Mouse (Mus musculus) lung, embryonic 14.5 days (tissue): ENCODE measurements at regions not wholly inside any gene's neighbourhood (a gene's known extent, or its start where the extent isn't known, plus 50 kb on each side); places are given as distances from the start of the nearest gene placed in this dataset.

ENCODE experiments used
- ATAC-seq: fragments of 200-750 bp; cut with Nextera tagmentation; 2 replicates; pipeline ENCODE4 v1.8.0; 2017; ENCODE audit warnings: mild to moderate bottlenecking, moderate TSS enrichment, moderate library complexity; ENCODE audit not compliant: insufficient read depth
- DNase-seq: peaks from one replicate; pipeline ENCODE4 v3.0.0-alpha.2; 2015
- H3K27ac ChIP-seq: fragments of 300-500 bp; sonication (generic); 2 replicates; pipeline ENCODE4 v1.5.1; 2014; ENCODE audit warnings: low read depth, mild to moderate bottlenecking, moderate library complexity
- H3K27me3 ChIP-seq: fragments of 300-500 bp; sonication (generic); 2 replicates; pipeline ENCODE4 v1.6.1; 2014; ENCODE audit warnings: low read length, control low read depth; ENCODE audit not compliant: insufficient read depth
- H3K36me3 ChIP-seq: fragments of 300-500 bp; sonication (generic); 2 replicates; pipeline ENCODE4 v1.6.1; 2014; ENCODE audit warnings: control low read depth; ENCODE audit not compliant: insufficient read depth
- H3K4me1 ChIP-seq: fragments of 300-500 bp; sonication (generic); 2 replicates; pipeline ENCODE4 v1.6.1; 2014; ENCODE audit warnings: antibody characterized with exemption, control low read depth; ENCODE audit not compliant: insufficient read depth
- H3K4me2 ChIP-seq: fragments of 300-500 bp; sonication (generic); 2 replicates; pipeline ENCODE4 v1.6.1; 2014; ENCODE audit warnings: mild to moderate bottlenecking
- H3K4me3 ChIP-seq: fragments of 300-500 bp; sonication (generic); 2 replicates; pipeline ENCODE4 v1.5.1; 2014; ENCODE audit warnings: low read depth, low read length
- H3K9ac ChIP-seq: fragments of 300-500 bp; sonication (generic); 2 replicates; pipeline ENCODE4 v1.6.1; 2014
- H3K9me3 ChIP-seq: fragments of 300-500 bp; sonication (generic); 2 replicates; pipeline ENCODE4 v1.6.1; 2016; ENCODE audit warnings: low read depth, low read length, control low read depth
- CTCF ChIP-seq: IDR thresholded peaks from 2 replicates; pipeline ENCODE4 v1.5.1; 2016; ENCODE audit warnings: antibody characterized with exemption, low read depth
- WGBS: fragments of 180-500 bp; shearing (Covaris S2); extraction: QIAGEN DNeasy Blood & Tissue Kit; methylation state at CpG from one replicate; pipeline ENCODE4 v1.1.7; 2014; 5-methylcytosine and 5-hydroxymethylcytosine counted together

GRCm38 (mm10) chr8:8530540-8530939 is 130.5 kb downstream of the Efnb2 start:
- Histone ChIP-seq H3K4me2 (no peak overlapping the region), H3K27ac (no peak overlapping the region), H3K9ac (no peak overlapping the region), H3K4me3 (no peak overlapping the region), H3K4me1 (no peaks in the 10 kb centered on the region), H3K27me3 (no peaks in the 10 kb centered on the region), H3K9me3 (no peaks in the 10 kb centered on the region), H3K36me3 (no peaks in the 10 kb centered on the region)
- 56% methylated on average over 5 of the region's 5 CpGs for WGBS
- TF ChIP-seq CTCF, result no peak
- ATAC-seq (no peak), DNase-seq (no peak)

- Histone ChIP-seq H3K4me2 (no peak overlapping the region), H3K36me3 (no peaks in the 10 kb centered on the region), H3K9me3 (no peaks in the 10 kb centered on the region), H3K27ac (no peak overlapping the region), H3K27me3 (no peaks in the 10 kb centered on the region), H3K4me3 (no peak overlapping the region), H3K9ac (no peak overlapping the region), H3K4me1 (0 out of 2 replicates have a peak, but pooled peaks cover 2% of the 10 kb centered on the region)
- DNase-seq (peak; percentile 11), ATAC-seq (peak; percentile 84)
- no peak for TF ChIP-seq CTCF
- WGBS, result 56% methylated on average over 1 of the region's 1 CpGs
Observed at GRCm38 (mm10) chr8:8521532-8521931, 139.5 kb downstream of the Efnb2 start.

- Histone ChIP-seq H3K36me3 (no peaks in the 10 kb centered on the region), H3K4me1 (0 out of 2 replicates have a peak, but pooled peaks cover 2% of the 10 kb centered on the region), H3K9ac (no peak overlapping the region), H3K9me3 (no peaks in the 10 kb centered on the region), H3K27me3 (no peaks in the 10 kb centered on the region), H3K27ac (no peak overlapping the region), H3K4me3 (no peak overlapping the region), H3K4me2 (no peak overlapping the region)
- 77% methylated on average over 3 of the region's 3 CpGs for whole genome bisulfite sequencing
- DNase-seq (no peak), ATAC-seq (no peak)
- TF ChIP-seq CTCF, result no peak
Observed at GRCm38 (mm10) chr8:8519772-8520191, 141.3 kb downstream of the Efnb2 start.

- no peak for DNase-seq
- Histone ChIP-seq H3K9me3 (no peaks in the 10 kb centered on the region), H3K36me3 (no peaks in the 10 kb centered on the region), H3K9ac (no peak overlapping the region), H3K4me3 (no peak overlapping the region), H3K27ac (no peak overlapping the region), H3K4me2 (no peak overlapping the region), H3K4me1 (0 out of 2 replicates have a peak, but pooled peaks cover 2% of the 10 kb centered on the region), H3K27me3 (no peaks in the 10 kb centered on the region)
- 52% methylated on average over 2 of the region's 2 CpGs for WGBS
- no peak for TF ChIP-seq CTCF
- no peak for ATAC-seq
Observed at GRCm38 (mm10) chr8:8517599-8517998, 143.4 kb downstream of the Efnb2 start.

- Histone ChIP-seq H3K9ac (no peak overlapping the region), H3K4me3 (no peak overlapping the region), H3K36me3 (no peaks in the 10 kb centered on the region), H3K27ac (no peak overlapping the region), H3K4me1 (0 out of 2 replicates have a peak, but pooled peaks cover under 1% of the 10 kb centered on the region), H3K9me3 (no peaks in the 10 kb centered on the region), H3K4me2 (no peak overlapping the region), H3K27me3 (no peaks in the 10 kb centered on the region)
- 30% methylated on average over 1 of the region's 1 CpGs for WGBS
- TF ChIP-seq CTCF, result no peak
- DNase-seq, result no peak
- ATAC-seq, result no peak
Observed at GRCm38 (mm10) chr8:8516272-8516671, 144.8 kb downstream of the Efnb2 start.

GRCm38 (mm10) chr8:8499921-8500320 is 161.1 kb downstream of the Efnb2 start:
- no peak for TF ChIP-seq CTCF
- no peak overlapping the region for H3K27ac ChIP-seq
- H3K4me1 ChIP-seq, result no peaks in the 10 kb centered on the region
- no peak overlapping the region for H3K4me3 ChIP-seq
- no peak overlapping the region for H3K4me2 ChIP-seq
- H3K27me3 ChIP-seq, result no peaks in the 10 kb centered on the region
- 90% methylated on average over 9 of the region's 9 CpGs for whole genome bisulfite sequencing
- ATAC-seq, result no peak
- H3K9me3 ChIP-seq, result no peaks in the 10 kb centered on the region
- no peaks in the 10 kb centered on the region for H3K36me3 ChIP-seq
- DNase-seq, result no peak
- no peak overlapping the region for H3K9ac ChIP-seq

- no peak for DNase-seq
- Histone ChIP-seq H3K36me3 (no peaks in the 10 kb centered on the region), H3K27me3 (no peaks in the 10 kb centered on the region), H3K9me3 (no peaks in the 10 kb centered on the region), H3K4me2 (no peak overlapping the region), H3K4me1 (no peaks in the 10 kb centered on the region), H3K9ac (no peak overlapping the region), H3K4me3 (no peak overlapping the region), H3K27ac (no peak overlapping the region)
- 30% methylated on average over 5 of the region's 5 CpGs for WGBS
- no peak for ATAC-seq
- TF ChIP-seq CTCF, result no peak
Observed at GRCm38 (mm10) chr8:8498753-8499152, 162.3 kb downstream of the Efnb2 start.

- no peaks in the 10 kb centered on the region for H3K9me3 ChIP-seq
- H3K36me3 ChIP-seq, result no peaks in the 10 kb centered on the region
- no peak for DNase-seq
- 69% methylated on average over 7 of the region's 7 CpGs for WGBS
- no peak overlapping the region for H3K9ac ChIP-seq
- no peak for TF ChIP-seq CTCF
- ATAC-seq, result no peak
- no peak overlapping the region for H3K4me3 ChIP-seq
- no peak overlapping the region for H3K27ac ChIP-seq
- no peaks in the 10 kb centered on the region for H3K4me1 ChIP-seq
- 0 out of 2 replicates have a peak, but pooled peaks cover 4% of the 10 kb centered on the region for H3K27me3 ChIP-seq
- no peak overlapping the region for H3K4me2 ChIP-seq
Observed at GRCm38 (mm10) chr8:8495472-8495871, 165.6 kb downstream of the Efnb2 start.
